Mouse (Mus musculus) lung, postnatal 14 days (tissue): Measurements from ENCODE around the gene Stt3b.

Source experiments
- DNase-seq: peaks from one replicate; pipeline ENCODE4 v3.0.0; 2021

Stt3b gene

GRCm38 (mm10) chr9:115310346-115311222 is at the start of gene Stt3b:
Gene Stt3b (minus strand): TSS chr9:115310421.
- DNase-seq: peak; percentile 100

- no peak for DNase-seq
Observed at GRCm38 (mm10) chr9:115358421-115358820, 48.2 kb upstream of the Stt3b start.

GRCm38 (mm10) chr9:115357996-115358395 is 47.8 kb upstream of the Stt3b start:
- no peak for DNase-seq

- peak; percentile 17 for DNase-seq
Observed at GRCm38 (mm10) chr9:115356731-115357458, 46.7 kb upstream of the Stt3b start.

GRCm38 (mm10) chr9:115355972-115356371 is 45.8 kb upstream of the Stt3b start:
- DNase-seq: no peak

- no peak for DNase-seq
Observed at GRCm38 (mm10) chr9:115349741-115350512, 39.7 kb upstream of the Stt3b start.

- no peak for DNase-seq
Observed at GRCm38 (mm10) chr9:115349106-115349505, 38.9 kb upstream of the Stt3b start.

- no peak for DNase-seq
Observed at GRCm38 (mm10) chr9:115344930-115345329, 34.7 kb upstream of the Stt3b start.

- DNase-seq: no peak
Observed at GRCm38 (mm10) chr9:115341576-115341975, 31.4 kb upstream of the Stt3b start.

GRCm38 (mm10) chr9:115340212-115340815 is 30.1 kb upstream of the Stt3b start:
- no peak for DNase-seq

- no peak for DNase-seq
Observed at GRCm38 (mm10) chr9:115338816-115339215, 28.6 kb upstream of the Stt3b start.

GRCm38 (mm10) chr9:115333016-115333415 is 22.8 kb upstream of the Stt3b start:
- peak; percentile 32 for DNase-seq

- DNase-seq: no peak
Observed at GRCm38 (mm10) chr9:115332339-115332738, 22.1 kb upstream of the Stt3b start.

GRCm38 (mm10) chr9:115330861-115331476 is 20.7 kb upstream of the Stt3b start:
- peak; percentile 76 for DNase-seq

GRCm38 (mm10) chr9:115326533-115326890 is 16.3 kb upstream of the Stt3b start:
- DNase-seq: no peak

GRCm38 (mm10) chr9:115325831-115326532 is 15.8 kb upstream of the Stt3b start:
- DNase-seq: peak; percentile 44

GRCm38 (mm10) chr9:115323572-115323971 is 13.4 kb upstream of the Stt3b start:
- DNase-seq: no peak

GRCm38 (mm10) chr9:115322385-115322784 is 12.2 kb upstream of the Stt3b start:
- no peak for DNase-seq

- DNase-seq: no peak
Observed at GRCm38 (mm10) chr9:115321052-115321451, 10.8 kb upstream of the Stt3b start.

- no peak for DNase-seq
Observed at GRCm38 (mm10) chr9:115320156-115320555, 9.9 kb upstream of the Stt3b start.

GRCm38 (mm10) chr9:115318621-115319375 is 8.6 kb upstream of the Stt3b start:
- no peak for DNase-seq
